Mouse (Mus musculus) embryonic facial prominence, embryonic 15.5 days (tissue): ENCODE results near the gene Cbx7. TPM values are rescaled to one million over a fixed set of nuclear protein-coding genes. Genes with fewer than 3 reads are reported as not detected.

Source experiments
- ATAC-seq: fragments of 200-750 bp; cut with Nextera tagmentation; 2 replicates; pipeline ENCODE4 v1.8.0; 2017; ENCODE audit warnings: low read depth, moderate TSS enrichment; ENCODE audit not compliant: insufficient number of reproducible peaks, low FRiP score, low TSS enrichment
- H3K27ac ChIP-seq: fragments of 300-500 bp; sonication (generic); replicated peaks from 2 replicates; pipeline ENCODE4 v1.5.1; 2015; ENCODE audit warnings: mild to moderate bottlenecking, inconsistent platforms
- H3K27me3 ChIP-seq: fragments of 300-500 bp; sonication (generic); 2 replicates; pipeline ENCODE4 v1.6.1; 2015; ENCODE audit warnings: inconsistent platforms
- H3K36me3 ChIP-seq: fragments of 300-500 bp; sonication (generic); 2 replicates; pipeline ENCODE4 v1.6.1; 2015; ENCODE audit warnings: mild to moderate bottlenecking, inconsistent platforms
- H3K4me1 ChIP-seq: fragments of 300-500 bp; sonication (generic); 2 replicates; pipeline ENCODE4 v1.6.1; 2015; ENCODE audit warnings: inconsistent platforms
- H3K4me2 ChIP-seq: fragments of 300-500 bp; sonication (generic); replicated peaks from 2 replicates; pipeline ENCODE4 v1.6.1; 2015; ENCODE audit warnings: mild to moderate bottlenecking, inconsistent platforms
- H3K4me3 ChIP-seq: fragments of 300-500 bp; sonication (generic); replicated peaks from 2 replicates; pipeline ENCODE4 v1.5.1; 2015; ENCODE audit warnings: mild to moderate bottlenecking, inconsistent platforms
- H3K9ac ChIP-seq: fragments of 300-500 bp; sonication (generic); 2 replicates; pipeline ENCODE4 v1.6.1; 2015; ENCODE audit warnings: inconsistent platforms
- H3K9me3 ChIP-seq: fragments of 300-500 bp; sonication (generic); replicated peaks from 2 replicates; pipeline ENCODE4 v1.6.1; 2016; ENCODE audit warnings: inconsistent platforms
- WGBS: fragments of 180-500 bp; shearing (Covaris S2); methylation state at CpG from one replicate; pipeline ENCODE4 v1.1.7; 2015; 5-methylcytosine and 5-hydroxymethylcytosine counted together
- microRNA-seq: library from miRNA; unstranded; fragments of <30 nt; microRNA quantifications from one replicate; pipeline ENCODE4, GENCODE M21; 2016; ENCODE audit warnings: borderline number of aligned reads
- polyA plus RNA-seq: library from polyadenylated mRNA; unstranded; fragments of >200 nt; fragmentation: Nextera tagmentation; extraction: Ambion mirVana; gene quantifications from 2 replicates; pipeline ENCODE4 v1.2.1, GENCODE M21; 2015

Gene Cbx7
- polyA plus RNA-seq, 1 experiment from 2014 or later, result 4.6 TPM

- H3K36me3 ChIP-seq, result no peaks in the 10 kb centered on the region
- no peak overlapping the region for H3K27ac ChIP-seq
- H3K4me1 ChIP-seq, result no peaks in the 10 kb centered on the region
- ATAC-seq, result no peak
- H3K27me3 ChIP-seq, result no peaks in the 10 kb centered on the region
- whole genome bisulfite sequencing, result 79% methylated on average over 3 of the region's 3 CpGs
- H3K9ac ChIP-seq, result no peak overlapping the region
- H3K4me2 ChIP-seq, result no peak overlapping the region
- no peaks in the 10 kb centered on the region for H3K9me3 ChIP-seq
- H3K4me3 ChIP-seq, result no peak overlapping the region
These were observed 103.5 kb downstream of the Cbx7 start for GRCm38 (mm10) chr15:79867260-79868002.

Small RNA genes lying within 50 kb of the gene (microRNA-seq; reads per million reads assigned to microRNA genes)
- 1.2 reads per million for gene Mir7213

Other genes with a start within 250 kb of the Cbx7 start
- gene Sun2, start 228.6 kb downstream of the Cbx7 start, polyA plus RNA-seq, result 6.4 and 7.7 TPM in 2 replicates
- gene Dnal4, start 193.3 kb downstream of the Cbx7 start, polyA plus RNA-seq, result 73.3 and 77.6 TPM in 2 replicates
- gene Nptxr, start 166.4 kb downstream of the Cbx7 start, polyA plus RNA-seq, result 8.4 and 9.0 TPM in 2 replicates
- 0.91 TPM in 1 of 2 replicates, not detected in the other for gene Npcd, start 136.9 kb downstream of the Cbx7 start, polyA plus RNA-seq
- gene Cbx6, start 136.4 kb downstream of the Cbx7 start, polyA plus RNA-seq, result 90.7 and 93.5 TPM in 2 replicates
- gene Apobec3, start 79.5 kb downstream of the Cbx7 start, polyA plus RNA-seq, result 16.7 and 19.2 TPM in 2 replicates
- gene Pdgfb, start 43.9 kb upstream of the Cbx7 start, polyA plus RNA-seq, result 5.2 and 5.7 TPM in 2 replicates
- 13.5 and 13.7 TPM in 2 replicates for gene Syngr1, start 120.2 kb upstream of the Cbx7 start, polyA plus RNA-seq
- gene Rpl3, start 120.7 kb upstream of the Cbx7 start, polyA plus RNA-seq, result 1,004 and 1,072 TPM in 2 replicates
- 38.2 and 38.7 TPM in 2 replicates for gene Tab1, start 162.0 kb upstream of the Cbx7 start, polyA plus RNA-seq
- gene Mgat3, start 202.6 kb upstream of the Cbx7 start, polyA plus RNA-seq, result 4.6 and 5.5 TPM in 2 replicates